Mouse (Mus musculus) limb, embryonic 14.5 days (tissue): ENCODE measurements around the gene Rbm44. TPM values are rescaled to one million over a fixed set of nuclear protein-coding genes. Genes with fewer than 3 reads are reported as not detected.

Experiments
- ATAC-seq: fragments of 200-750 bp; cut with Nextera tagmentation; 2 replicates; pipeline ENCODE4 v1.8.0; 2017; ENCODE audit warnings: low read depth, moderate number of reproducible peaks, moderate TSS enrichment; ENCODE audit not compliant: low FRiP score
- DNase-seq: peaks from one replicate; pipeline ENCODE4 v3.0.0-alpha.2; 2015; ENCODE audit warnings: low spot score
- H3K27ac ChIP-seq: fragments of 300-500 bp; sonication (generic); replicated peaks from 2 replicates; pipeline ENCODE4 v1.5.1; 2014; ENCODE audit warnings: low read depth, mild to moderate bottlenecking, low read length, moderate library complexity, mixed read lengths
- H3K27me3 ChIP-seq: fragments of 300-500 bp; sonication (generic); 2 replicates; pipeline ENCODE4 v1.6.1; 2014; ENCODE audit warnings: low read length, mixed read lengths; ENCODE audit not compliant: control insufficient read depth, insufficient read depth
- H3K36me3 ChIP-seq: fragments of 300-500 bp; sonication (generic); 2 replicates; pipeline ENCODE4 v1.6.1; 2014; ENCODE audit warnings: mild to moderate bottlenecking, low read length, moderate library complexity, mixed read lengths; ENCODE audit not compliant: control insufficient read depth, insufficient read depth
- H3K4me1 ChIP-seq: fragments of 300-500 bp; sonication (generic); 2 replicates; pipeline ENCODE4 v1.6.1; 2014; ENCODE audit warnings: antibody characterized with exemption, low read length, mixed read lengths; ENCODE audit not compliant: control insufficient read depth, insufficient read depth
- H3K4me2 ChIP-seq: fragments of 300-500 bp; sonication (generic); replicated peaks from 2 replicates; pipeline ENCODE4 v1.6.1; 2014; ENCODE audit warnings: low read depth, mild to moderate bottlenecking, low read length, moderate library complexity; ENCODE audit not compliant: severe bottlenecking
- H3K4me3 ChIP-seq: fragments of 300-500 bp; sonication (generic); replicated peaks from 2 replicates; pipeline ENCODE4 v1.5.1; 2014; ENCODE audit warnings: low read length
- H3K9ac ChIP-seq: fragments of 300-500 bp; sonication (generic); 2 replicates; pipeline ENCODE4 v1.6.1; 2014; ENCODE audit warnings: mild to moderate bottlenecking, low read depth, low read length, moderate library complexity; ENCODE audit not compliant: severe bottlenecking
- H3K9me3 ChIP-seq: fragments of 300-500 bp; sonication (generic); 2 replicates; pipeline ENCODE4 v1.6.1; 2016; ENCODE audit warnings: low read length; ENCODE audit not compliant: control insufficient read depth
- POLR2A ChIP-seq: fragments of 200-500 bp; IDR thresholded peaks from 2 replicates; pipeline ENCODE4 v1.8.0; 2012; ENCODE audit warnings: inconsistent platforms, mild to moderate bottlenecking, moderate library complexity, borderline replicate concordance; ENCODE audit not compliant: insufficient read depth, insufficient read length; ENCODE audit errors: extremely low read depth
- WGBS: fragments of 180-500 bp; shearing (Covaris S2); extraction: QIAGEN DNeasy Blood & Tissue Kit; methylation state at CpG from one replicate; pipeline ENCODE4 v1.1.7; 2014; 5-methylcytosine and 5-hydroxymethylcytosine counted together
- polyA plus RNA-seq, 2 experiments: library from polyadenylated mRNA; depleted of rRNA in 1 of 2; stranded (reverse) in 1 of 2; unstranded in 1 of 2; fragments of >200 nt; fragmentation: Nextera tagmentation in 1 of 2; extraction: Ambion mirVana in 1 of 2; gene quantifications; 2 replicates each; pipeline versions ENCODE4 v1.2.1 to v1.2.3; 2012 to 2014

Rbm44 gene
- polyA plus RNA-seq, 2 experiments = 0.60 to 0.78 TPM

GRCm38 (mm10) chr1:91179533-91180173 is 34.8 kb downstream of the Rbm44 start, which contains the start of gene Ramp1:
Gene Ramp1 (plus strand): TSS chr1:91179822.
- Histone ChIP-seq H3K27ac (no peak within 1 kb of the TSS), H3K4me3 (peak within 1 kb of the TSS; percentile 41), H3K9ac (peak within 1 kb of the TSS; percentile 56), H3K9me3 (no peaks in the 10 kb centered on the region), H3K27me3 (peaks cover 16% of the 10 kb centered on the region; the same call in 1 of the 2 replicates), H3K4me1 (peaks cover 9% of the 10 kb centered on the region), H3K4me2 (peak within 1 kb of the TSS; percentile 85), H3K36me3 (no peaks in the 10 kb centered on the region)
- ATAC-seq (0 out of 2 replicates have a peak, but pooled peaks have one; percentile 19), DNase-seq (peak; percentile 20)
- WGBS = 7% methylated on average over 32 of the region's 37 CpGs
- no peak for TF ChIP-seq POLR2A

- peak overlapping the region; percentile 56 for H3K9ac ChIP-seq
- H3K27me3 ChIP-seq = peaks cover 16% of the 10 kb centered on the region; the same call in 1 of the 2 replicates
- ATAC-seq (no peak), DNase-seq (no peak)
- WGBS = 7% methylated on average over 14 of the region's 14 CpGs
- peak overlapping the region; percentile 85 for H3K4me2 ChIP-seq
- peak overlapping the region; percentile 41 for H3K4me3 ChIP-seq
- peaks cover 9% of the 10 kb centered on the region for H3K4me1 ChIP-seq
- H3K36me3 ChIP-seq = no peaks in the 10 kb centered on the region
- TF ChIP-seq POLR2A = no peak
- no peaks in the 10 kb centered on the region for H3K9me3 ChIP-seq
- no peak overlapping the region for H3K27ac ChIP-seq
Measured at GRCm38 (mm10) chr1:91180174-91180565, 35.3 kb downstream of the Rbm44 start.

- H3K4me3 ChIP-seq = no peak overlapping the region
- H3K9ac ChIP-seq = no peak overlapping the region
- H3K4me2 ChIP-seq = no peak overlapping the region
- WGBS = 71% methylated on average over 6 of the region's 6 CpGs
- no peaks in the 10 kb centered on the region for H3K9me3 ChIP-seq
- H3K36me3 ChIP-seq = no peaks in the 10 kb centered on the region
- H3K4me1 ChIP-seq = peaks cover 9% of the 10 kb centered on the region
- DNase-seq = no peak
- peaks cover 16% of the 10 kb centered on the region; the same call in 1 of the 2 replicates for H3K27me3 ChIP-seq
- no peak for TF ChIP-seq POLR2A
- H3K27ac ChIP-seq = no peak overlapping the region
- ATAC-seq = no peak
Measured at GRCm38 (mm10) chr1:91180723-91181122, 35.8 kb downstream of the Rbm44 start.

- peaks cover 9% of the 10 kb centered on the region for H3K4me1 ChIP-seq
- peaks cover 2% of the 10 kb centered on the region; the same call in 1 of the 2 replicates for H3K9me3 ChIP-seq
- peaks cover 16% of the 10 kb centered on the region; the same call in 1 of the 2 replicates for H3K27me3 ChIP-seq
- H3K9ac ChIP-seq = no peak overlapping the region
- no peak overlapping the region for H3K4me2 ChIP-seq
- no peak overlapping the region for H3K27ac ChIP-seq
- TF ChIP-seq POLR2A = no peak
- H3K4me3 ChIP-seq = no peak overlapping the region
- ATAC-seq = no peak
- WGBS = 66% methylated on average over 5 of the region's 5 CpGs
- no peaks in the 10 kb centered on the region for H3K36me3 ChIP-seq
- DNase-seq = no peak
Measured at GRCm38 (mm10) chr1:91181261-91181660, 36.4 kb downstream of the Rbm44 start.

- Histone ChIP-seq H3K4me3 (no peak overlapping the region), H3K9ac (no peak overlapping the region), H3K27ac (no peak overlapping the region), H3K4me1 (peaks cover 9% of the 10 kb centered on the region), H3K4me2 (no peak overlapping the region), H3K36me3 (no peaks in the 10 kb centered on the region), H3K27me3 (peaks cover 16% of the 10 kb centered on the region; the same call in 1 of the 2 replicates), H3K9me3 (peaks cover 5% of the 10 kb centered on the region; the same call in 1 of the 2 replicates)
- WGBS = 57% methylated on average over 12 of the region's 12 CpGs
- ATAC-seq (no peak), DNase-seq (no peak)
- TF ChIP-seq POLR2A = no peak
Measured at GRCm38 (mm10) chr1:91181784-91182450, 37.0 kb downstream of the Rbm44 start.
